Mouse (Mus musculus) gonadal fat pad, adult 2 months (tissue): ENCODE results near the gene Ern1. TPM values are rescaled to one million over a fixed set of nuclear protein-coding genes. Genes with fewer than 3 reads are reported as not detected.

Experiments used
- DNase-seq: peaks from one replicate; pipeline ENCODE4 v3.0.0-alpha.2; 2012; ENCODE audit warnings: low read depth
- polyA plus RNA-seq: library from polyadenylated mRNA; depleted of rRNA; stranded (reverse); fragments of >200 nt; gene quantifications from 2 replicates; pipeline ENCODE4 v1.2.3, GENCODE M21; 2012; rRNA removed

Ern1 gene
- 52.6 and 66.8 TPM in 2 replicates for polyA plus RNA-seq

GRCm38 (mm10) chr11:106487733-106488115 is at the start of gene Ern1:
TSS of gene Ern1 (minus strand) at chr11:106487852.
- DNase-seq: no peak

- DNase-seq: no peak
Observed at GRCm38 (mm10) chr11:106536253-106536912, 48.7 kb upstream of the Ern1 start.

- DNase-seq: no peak
Observed at GRCm38 (mm10) chr11:106535660-106536252, 48.1 kb upstream of the Ern1 start.

- DNase-seq: no peak
Observed at GRCm38 (mm10) chr11:106532248-106532790, 44.7 kb upstream of the Ern1 start.

GRCm38 (mm10) chr11:106529786-106530185 is 42.1 kb upstream of the Ern1 start:
- no peak for DNase-seq

- no peak for DNase-seq
Observed at GRCm38 (mm10) chr11:106529113-106529512, 41.5 kb upstream of the Ern1 start.

- DNase-seq: no peak
Observed at GRCm38 (mm10) chr11:106527926-106528325, 40.3 kb upstream of the Ern1 start.

GRCm38 (mm10) chr11:106527147-106527821 is 39.6 kb upstream of the Ern1 start:
- no peak for DNase-seq

GRCm38 (mm10) chr11:106522538-106522937 is 34.9 kb upstream of the Ern1 start:
- DNase-seq: no peak

- no peak for DNase-seq
Observed at GRCm38 (mm10) chr11:106521612-106522011, 34.0 kb upstream of the Ern1 start.

GRCm38 (mm10) chr11:106520404-106520803 is 32.8 kb upstream of the Ern1 start:
- DNase-seq: no peak

- DNase-seq: no peak
Observed at GRCm38 (mm10) chr11:106519519-106519918, 31.9 kb upstream of the Ern1 start.

- DNase-seq: no peak
Observed at GRCm38 (mm10) chr11:106518391-106518790, 30.7 kb upstream of the Ern1 start.

GRCm38 (mm10) chr11:106515079-106515745 is 27.6 kb upstream of the Ern1 start:
- DNase-seq: no peak

- no peak for DNase-seq
Observed at GRCm38 (mm10) chr11:106514446-106514845, 26.8 kb upstream of the Ern1 start.

GRCm38 (mm10) chr11:106513166-106513565 is 25.5 kb upstream of the Ern1 start:
- DNase-seq: no peak

- no peak for DNase-seq
Observed at GRCm38 (mm10) chr11:106512006-106512390, 24.3 kb upstream of the Ern1 start.

GRCm38 (mm10) chr11:106511236-106512005 is 23.8 kb upstream of the Ern1 start:
- DNase-seq: no peak

GRCm38 (mm10) chr11:106507638-106508037 is 20.0 kb upstream of the Ern1 start:
- DNase-seq: no peak

- no peak for DNase-seq
Observed at GRCm38 (mm10) chr11:106506211-106506610, 18.6 kb upstream of the Ern1 start.

GRCm38 (mm10) chr11:106504129-106504528 is 16.5 kb upstream of the Ern1 start:
- DNase-seq: no peak

- DNase-seq: no peak
Observed at GRCm38 (mm10) chr11:106503425-106503717, 15.7 kb upstream of the Ern1 start.
